8 mouse cellular contexts compared by ENCODE assay signal in genomic region chr2:12301431-12302170, GRCm38 (mm10). TPM values are rescaled to one million over a fixed set of nuclear protein-coding genes. Genes with fewer than 3 reads are reported as not detected.
DNase-seq lines count a peak whose midpoint lies in the region; ATAC-seq and TF ChIP-seq lines count a peak whose summit lies in the region.

Itga8 (minus strand) TSS chr2:12301922.

- H3K36me3 ChIP-seq in ES-E14 (ENCODE audit: control insufficient read depth, insufficient read depth, low read length, poor library complexity, severe bottlenecking), result no peaks in the 10 kb centered on the region
- H3K36me3 ChIP-seq in forebrain, postnatal 0 days (ENCODE audit: insufficient read depth), result no peaks in the 10 kb centered on the region
- H3K36me3 ChIP-seq in lung, postnatal 0 days (ENCODE audit: insufficient read depth, low read length), result no peaks in the 10 kb centered on the region

- peak; percentile 97 for TF ChIP-seq CTCF in forebrain, postnatal 0 days (IDR thresholded peaks at IDR 0.05; ENCODE audit: low read depth)
- peak; percentile 91 for TF ChIP-seq CTCF in lung, postnatal 0 days (IDR thresholded peaks at IDR 0.05)

- no peaks in the 10 kb centered on the region; the same call in 1 of the 2 replicates for H3K27me3 ChIP-seq in forebrain, postnatal 0 days (ENCODE audit: insufficient read depth, low read length)
- H3K27me3 ChIP-seq in lung, postnatal 0 days (replicated peaks; ENCODE audit: insufficient read depth, low read length), result no peaks in the 10 kb centered on the region

- peak within 1 kb of the TSS; percentile 71 to 76 for H3K4me3 ChIP-seq in ES-E14 (ENCODE audit: insufficient read depth in 1 of 2, low read depth in 1 of 2, low read length in 2 of 2, poor library complexity in 1 of 2, severe bottlenecking in 1 of 2)
- peak within 1 kb of the TSS; percentile 62 for H3K4me3 ChIP-seq in forebrain, postnatal 0 days (ENCODE audit: low read depth, low read length)
- peak within 1 kb of the TSS; percentile 64 for H3K4me3 ChIP-seq in lung, postnatal 0 days (ENCODE audit: low read depth, low read length)

- peak within 1 kb of the TSS; percentile 85 for H3K4me2 ChIP-seq in forebrain, postnatal 0 days (ENCODE audit: low read depth)
- H3K4me2 ChIP-seq in lung, postnatal 0 days (replicated peaks; ENCODE audit: low read depth, low read length), result peak within 1 kb of the TSS; percentile 88

- no peak within 1 kb of the TSS for H3K27ac ChIP-seq in ES-E14 (ENCODE audit: insufficient read depth, low read depth, low read length, poor library complexity, severe bottlenecking)
- H3K27ac ChIP-seq in forebrain, postnatal 0 days (ENCODE audit: low read depth, low read length), result no peak within 1 kb of the TSS
- peak within 1 kb of the TSS; percentile 59 for H3K27ac ChIP-seq in lung, postnatal 0 days (ENCODE audit: low read length)

- in situ Hi-C loops in ES-E14 (cut with MboI; ENCODE audit: low sequenced_read_pairs in 2 of 2, unreplicated experiment in 2 of 2), result loop anchor here (25.0 kb wide), 1 partner anchor 289 kb away; no protein-coding TSS in a partner anchor

- peak; percentile 96 for ATAC-seq in forebrain, postnatal 0 days
- peak; percentile 91 for ATAC-seq in hematopoietic stem cell, adult 5-6 weeks (replicated peaks in 1 of 2; ENCODE audit: insufficient read depth in 1 of 2, low FRiP score in 2 of 2, low TSS enrichment in 1 of 2, low read depth in 1 of 2, poor library complexity in 2 of 2, severe bottlenecking in 2 of 2)
- peak; percentile 90 for ATAC-seq in lung, postnatal 0 days

- DNase-seq in ES-E14 (ENCODE audit: low read depth, low spot score), result peak; percentile 62
- peak; percentile 55 to 73 for DNase-seq in cerebellum, adult 18-20 months
- peak; percentile 88 for DNase-seq in forebrain, postnatal 0 days
- peak; percentile 62 for DNase-seq in layer of hippocampus, adult 9-11 months
- peak; percentile 71 for DNase-seq in lung, postnatal 0 days (ENCODE audit: low spot score)
- DNase-seq in ovary, postnatal 14 days (ENCODE audit: low spot score), result peak; percentile 84
- DNase-seq in thymus, postnatal 25 days, result peak; percentile 72

- no peaks in the 10 kb centered on the region for H3K9me3 ChIP-seq in ES-E14 (ENCODE audit: control insufficient read depth, insufficient read depth, low read depth, low read length)
- H3K9me3 ChIP-seq in forebrain, postnatal 0 days (ENCODE audit: low read length), result no peaks in the 10 kb centered on the region
- no peaks in the 10 kb centered on the region for H3K9me3 ChIP-seq in lung, postnatal 0 days (ENCODE audit: low read length)

- 2% methylated on average over 53 of the region's 56 CpGs for WGBS in forebrain, postnatal 0 days
- under 1% methylated on average over 56 of the region's 56 CpGs for WGBS in lung, postnatal 0 days

- TF ChIP-seq EP300 in lung, postnatal 0 days (IDR thresholded peaks at IDR 0.05), result no peak

- no peaks in the 10 kb centered on the region for H3K4me1 ChIP-seq in ES-E14 (ENCODE audit: control insufficient read depth in 2 of 2, insufficient read depth in 2 of 2, low read length in 2 of 2, poor library complexity in 1 of 2)
- H3K4me1 ChIP-seq in forebrain, postnatal 0 days (ENCODE audit: insufficient read depth), result no peaks in the 10 kb centered on the region
- H3K4me1 ChIP-seq in lung, postnatal 0 days (ENCODE audit: insufficient read depth, low read depth, low read length), result no peaks in the 10 kb centered on the region

- H3K9ac ChIP-seq in ES-E14 (ENCODE audit: insufficient read depth, low read depth, low read length, poor library complexity, severe bottlenecking), result peak within 1 kb of the TSS; percentile 75
- peak within 1 kb of the TSS; percentile 67 for H3K9ac ChIP-seq in forebrain, postnatal 0 days
- peak within 1 kb of the TSS; percentile 51 for H3K9ac ChIP-seq in lung, postnatal 0 days (replicated peaks; ENCODE audit: low read depth)

TF ChIP-seq in ES-E14, 5 proteins besides CTCF, POLR2A, EP300 and RAD21:
- TF ChIP-seq CHD2 (IDR thresholded peaks at IDR 0.05; ENCODE audit: low read depth, low read length) (no peak), ZNF384 (IDR thresholded peaks at IDR 0.05; ENCODE audit: low read depth, low read length) (no peak), HCFC1 (IDR thresholded peaks at IDR 0.05; ENCODE audit: borderline replicate concordance, insufficient read depth, low read length) (no peak), MAFK (IDR thresholded peaks at IDR 0.05; ENCODE audit: insufficient read depth, low read depth, low read length) (no peak), ZC3H11A (IDR thresholded peaks at IDR 0.05; ENCODE audit: borderline replicate concordance, low read depth, low read length) (peak; percentile 57; the same call in 1 of the 2 replicates)

RNA-seq across cellular contexts. Expression of gene Itga8, which starts in this region (rescaled TPM):
- 2.4 and 2.5 TPM in 2 replicates for total RNA-seq in ES-E14 (2012; rRNA removed)
- 4.0 and 7.1 TPM in 2 replicates for total RNA-seq in forebrain, postnatal 0 days (2014; rRNA removed)
- 1.9 TPM in 2 replicates for polyA plus RNA-seq in forebrain, postnatal 0 days (2015; fragmentation: Nextera tagmentation; extraction: Ambion mirVana)
- total RNA-seq in hematopoietic stem cell, adult 5-6 weeks (2017), result 0.25 and 0.35 TPM in 2 replicates
- polyA plus RNA-seq in lung, postnatal 0 days (2015; fragmentation: Nextera tagmentation; extraction: Ambion mirVana), result 20.0 and 20.2 TPM in 2 replicates

Comparison
In these comparisons a context has a peak if more than half of its experiments do, and no peak if none do; other contexts are left out.
1. Peak in ATAC-seq in hematopoietic stem cell, adult 5-6 weeks; RNA of the gene not detected or under 1 TPM.